Comparison of ENCODE assay signal across 26 mouse cellular contexts in the genomic region with DNA sequence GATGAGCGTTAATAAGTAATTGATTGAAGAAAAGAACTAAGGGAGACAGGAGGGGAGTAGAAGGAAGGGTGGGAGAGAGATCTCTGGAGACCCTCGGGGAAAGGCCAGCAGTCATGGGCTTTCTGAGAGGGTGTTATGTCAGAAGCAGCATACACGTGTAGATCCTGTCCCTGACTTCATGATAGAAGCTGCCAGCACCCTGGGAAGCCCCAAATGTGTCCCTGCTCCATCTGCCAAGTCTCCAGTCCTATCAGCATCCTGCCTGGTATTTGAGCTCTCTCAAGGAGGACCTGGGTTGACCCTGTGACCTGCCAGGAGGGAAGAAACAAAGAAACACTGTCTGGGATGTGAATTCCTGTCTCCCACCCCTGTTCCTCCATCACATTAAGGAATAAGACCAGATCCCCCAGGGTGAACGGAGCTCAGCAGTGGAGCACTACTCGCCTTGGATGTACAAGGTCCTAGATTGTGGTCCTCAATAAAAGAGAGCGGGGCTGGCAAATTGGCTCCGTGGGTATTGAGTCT.
DNase-seq lines count a peak whose midpoint lies in the region; ATAC-seq lines count a peak whose summit lies in the region.
"Had no signal": no experiment of that assay in that cellular context is flagged by ENCODE, and none has a peak within 500 bp of the region (broad histone marks: within the 10 kb centered on the region; RNA-seq: fewer than 3 reads in every experiment).

No protein-coding gene starts in this region.

- H3K27ac ChIP-seq in hindbrain, embryonic 10.5 days, result no peak overlapping the region
- H3K27ac ChIP-seq in hindbrain, embryonic 16.5 days (ENCODE audit: low read depth, low read length), result no peak overlapping the region
- no peak overlapping the region; the same call in 1 of the 2 replicates for H3K27ac ChIP-seq in embryonic facial prominence, embryonic 11.5 days (replicated peaks; ENCODE audit: low read depth, low read length)
- no peak overlapping the region for H3K27ac ChIP-seq in kidney, embryonic 14.5 days (ENCODE audit: low read depth, low read length)
- H3K27ac ChIP-seq: forebrain, embryonic 12.5 days; heart, embryonic 13.5 days; hindbrain, embryonic 15.5 days; kidney, postnatal 0 days; limb, embryonic 12.5 days; lung, embryonic 15.5 days; midbrain, embryonic 13.5 days had no signal

- 42% methylated on average over 7 of the region's 7 CpGs for WGBS in hindbrain, embryonic 10.5 days
- WGBS in hindbrain, embryonic 16.5 days, result 49% methylated on average over 7 of the region's 7 CpGs
- whole genome bisulfite sequencing in embryonic facial prominence, embryonic 11.5 days, result 25% methylated on average over 7 of the region's 7 CpGs
- WGBS in kidney, embryonic 14.5 days, result 56% methylated on average over 7 of the region's 7 CpGs

- peaks cover 36% of the 10 kb centered on the region for H3K27me3 ChIP-seq in hindbrain, embryonic 10.5 days (ENCODE audit: insufficient read depth, poor library complexity, severe bottlenecking)
- no peaks in the 10 kb centered on the region for H3K27me3 ChIP-seq in hindbrain, embryonic 16.5 days (replicated peaks; ENCODE audit: control insufficient read depth, insufficient read depth, low read length)
- no peaks in the 10 kb centered on the region for H3K27me3 ChIP-seq in embryonic facial prominence, embryonic 11.5 days (ENCODE audit: control insufficient read depth, insufficient read depth, low read length)
- no peaks in the 10 kb centered on the region; the same call in none of the 2 replicates for H3K27me3 ChIP-seq in kidney, embryonic 14.5 days (ENCODE audit: control insufficient read depth, insufficient read depth, low read length)
- H3K27me3 ChIP-seq: limb, embryonic 12.5 days; Patski had no signal

- DNase-seq in cerebellum, postnatal 14 days, result peak; percentile 51 to 64
- DNase-seq in cerebellum, adult 18-20 months, result no peak
- DNase-seq in hindbrain, embryonic 10.5 days (ENCODE audit: low spot score), result peak; percentile 23
- DNase-seq in embryo, embryonic 10 days (ENCODE audit: low spot score), result peak; percentile 59
- peak; percentile 24 for DNase-seq in embryonic facial prominence, embryonic 11.5 days (ENCODE audit: low spot score)
- no peak for DNase-seq in layer of hippocampus, postnatal 36 days
- DNase-seq: adrenal gland, postnatal 10 days; gastrocnemius, postnatal 14 days; heart, adult 11 months; heart, postnatal 10 days; kidney, adult 2 months; kidney, postnatal 4 days; lung, postnatal 36 days; right cerebral cortex, postnatal 25 days; thymus, postnatal 14 days had no signal

- no peak overlapping the region for H3K4me3 ChIP-seq in hindbrain, embryonic 10.5 days
- no peak overlapping the region for H3K4me3 ChIP-seq in hindbrain, embryonic 16.5 days (ENCODE audit: low read length)
- no peak overlapping the region for H3K4me3 ChIP-seq in embryonic facial prominence, embryonic 11.5 days (ENCODE audit: low read depth, low read length)
- no peak overlapping the region for H3K4me3 ChIP-seq in kidney, embryonic 14.5 days (ENCODE audit: low read length)
- H3K4me3 ChIP-seq: erythroblast, embryonic 14.5 days; forebrain, embryonic 12.5 days; heart, embryonic 13.5 days; hindbrain, embryonic 15.5 days; limb, embryonic 12.5 days; lung, embryonic 15.5 days; midbrain, embryonic 13.5 days had no signal

- no peaks in the 10 kb centered on the region for H3K9me3 ChIP-seq in hindbrain, embryonic 10.5 days
- no peaks in the 10 kb centered on the region for H3K9me3 ChIP-seq in hindbrain, embryonic 16.5 days (ENCODE audit: control insufficient read depth, low read length)
- H3K9me3 ChIP-seq in embryonic facial prominence, embryonic 11.5 days (replicated peaks; ENCODE audit: control insufficient read depth, low read length), result no peaks in the 10 kb centered on the region
- no peaks in the 10 kb centered on the region for H3K9me3 ChIP-seq in kidney, embryonic 14.5 days (ENCODE audit: control insufficient read depth, low read length)
- H3K9me3 ChIP-seq: forebrain, embryonic 12.5 days; heart, embryonic 13.5 days; hindbrain, embryonic 15.5 days; limb, embryonic 12.5 days; lung, embryonic 15.5 days; midbrain, embryonic 13.5 days had no signal

- H3K36me3 ChIP-seq in hindbrain, embryonic 10.5 days, result no peaks in the 10 kb centered on the region
- H3K36me3 ChIP-seq in hindbrain, embryonic 16.5 days (ENCODE audit: control insufficient read depth, insufficient read depth, low read length), result no peaks in the 10 kb centered on the region
- H3K36me3 ChIP-seq in embryonic facial prominence, embryonic 11.5 days (replicated peaks; ENCODE audit: control insufficient read depth, insufficient read depth, low read depth, low read length), result no peaks in the 10 kb centered on the region
- H3K36me3 ChIP-seq in kidney, embryonic 14.5 days (ENCODE audit: control insufficient read depth, insufficient read depth, low read length), result no peaks in the 10 kb centered on the region
- H3K36me3 ChIP-seq: forebrain, embryonic 12.5 days; heart, embryonic 13.5 days; hindbrain, embryonic 15.5 days; limb, embryonic 12.5 days; lung, embryonic 15.5 days; midbrain, embryonic 13.5 days had no signal

- ATAC-seq in hindbrain, embryonic 16.5 days, result no peak
- ATAC-seq in embryonic facial prominence, embryonic 11.5 days (replicated peaks; ENCODE audit: insufficient number of reproducible peaks, low FRiP score, low TSS enrichment, low read depth), result no peak
- ATAC-seq in kidney, embryonic 14.5 days (ENCODE audit: low FRiP score, low TSS enrichment), result no peak
- ATAC-seq: midbrain, embryonic 13.5 days; Patski had no signal

- H3K4me1 ChIP-seq in hindbrain, embryonic 10.5 days (replicated peaks), result peaks cover 17% of the 10 kb centered on the region
- H3K4me1 ChIP-seq in hindbrain, embryonic 16.5 days (ENCODE audit: control insufficient read depth, insufficient read depth, low read depth, low read length), result no peaks in the 10 kb centered on the region
- H3K4me1 ChIP-seq in embryonic facial prominence, embryonic 11.5 days (ENCODE audit: control insufficient read depth, insufficient read depth, low read length), result no peaks in the 10 kb centered on the region
- no peaks in the 10 kb centered on the region; the same call in 1 of the 2 replicates for H3K4me1 ChIP-seq in kidney, embryonic 14.5 days (ENCODE audit: control insufficient read depth, insufficient read depth, low read length)

- no peak overlapping the region for H3K9ac ChIP-seq in hindbrain, embryonic 16.5 days (ENCODE audit: low read depth, low read length)
- no peak overlapping the region for H3K9ac ChIP-seq in embryonic facial prominence, embryonic 11.5 days (replicated peaks; ENCODE audit: low read length)
- H3K9ac ChIP-seq in kidney, embryonic 14.5 days (ENCODE audit: low read depth, low read length), result no peak overlapping the region
- H3K9ac ChIP-seq: forebrain, embryonic 12.5 days; heart, embryonic 13.5 days; hindbrain, embryonic 15.5 days; limb, embryonic 12.5 days; lung, embryonic 15.5 days; midbrain, embryonic 13.5 days had no signal

- no peak overlapping the region for H3K4me2 ChIP-seq in hindbrain, embryonic 16.5 days (ENCODE audit: low read length)
- no peak overlapping the region for H3K4me2 ChIP-seq in embryonic facial prominence, embryonic 11.5 days (ENCODE audit: low read depth, low read length)
- H3K4me2 ChIP-seq in kidney, embryonic 14.5 days (replicated peaks; ENCODE audit: low read depth, low read length), result no peak overlapping the region
- H3K4me2 ChIP-seq: forebrain, embryonic 12.5 days; heart, embryonic 13.5 days; hindbrain, embryonic 15.5 days; limb, embryonic 12.5 days; lung, embryonic 15.5 days; midbrain, embryonic 13.5 days had no signal

Comparison
In these comparisons a context has a peak if more than half of its experiments do, and no peak if none do; other contexts are left out.
1. DNase-seq: peak in cerebellum, postnatal 14 days (2 of 2), hindbrain, embryonic 10.5 days (single experiment), embryo, embryonic 10 days (single experiment) and embryonic facial prominence, embryonic 11.5 days (single experiment); none in cerebellum, adult 18-20 months (0 of 2) and layer of hippocampus, postnatal 36 days (0 of 2).